Mouse (Mus musculus) kidney, embryonic 14.5 days (tissue): ENCODE data around the gene Htatsf1. TPM values are rescaled to one million over a fixed set of nuclear protein-coding genes. Genes with fewer than 3 reads are reported as not detected.

ENCODE experiments used
- ATAC-seq: fragments of 200-750 bp; cut with Nextera tagmentation; 2 replicates; pipeline ENCODE4 v1.8.0; 2017; ENCODE audit warnings: moderate number of reproducible peaks, mild to moderate bottlenecking, moderate TSS enrichment, moderate library complexity; ENCODE audit not compliant: low FRiP score, low TSS enrichment
- H3K27ac ChIP-seq: fragments of 300-500 bp; sonication (generic); 2 replicates; pipeline ENCODE4 v1.5.1; 2014; ENCODE audit warnings: low read depth, mild to moderate bottlenecking, low read length, moderate library complexity, mixed read lengths
- H3K27me3 ChIP-seq: fragments of 300-500 bp; sonication (generic); 2 replicates; pipeline ENCODE4 v1.6.1; 2014; ENCODE audit warnings: mild to moderate bottlenecking, low read length; ENCODE audit not compliant: control insufficient read depth, insufficient read depth
- H3K36me3 ChIP-seq: fragments of 300-500 bp; sonication (generic); 2 replicates; pipeline ENCODE4 v1.6.1; 2014; ENCODE audit warnings: low read length, mixed read lengths; ENCODE audit not compliant: control insufficient read depth, insufficient read depth
- H3K4me1 ChIP-seq: fragments of 300-500 bp; sonication (generic); 2 replicates; pipeline ENCODE4 v1.6.1; 2014; ENCODE audit warnings: low read length, mixed read lengths; ENCODE audit not compliant: control insufficient read depth, insufficient read depth
- H3K4me2 ChIP-seq: fragments of 300-500 bp; sonication (generic); replicated peaks from 2 replicates; pipeline ENCODE4 v1.6.1; 2014; ENCODE audit warnings: low read depth, mild to moderate bottlenecking, low read length
- H3K4me3 ChIP-seq: fragments of 300-500 bp; sonication (generic); 2 replicates; pipeline ENCODE4 v1.5.1; 2014; ENCODE audit warnings: mild to moderate bottlenecking, low read length
- H3K9ac ChIP-seq: fragments of 300-500 bp; sonication (generic); 2 replicates; pipeline ENCODE4 v1.6.1; 2014; ENCODE audit warnings: low read depth, mild to moderate bottlenecking, low read length, moderate library complexity
- H3K9me3 ChIP-seq: fragments of 300-500 bp; sonication (generic); 2 replicates; pipeline ENCODE4 v1.6.1; 2016; ENCODE audit warnings: low read length; ENCODE audit not compliant: control insufficient read depth
- WGBS: fragments of 180-500 bp; shearing (Covaris S2); extraction: QIAGEN DNeasy Blood & Tissue Kit; methylation state at CpG from one replicate; pipeline ENCODE4 v1.1.7; 2014; 5-methylcytosine and 5-hydroxymethylcytosine counted together
- polyA plus RNA-seq: library from polyadenylated mRNA; unstranded; fragments of >200 nt; fragmentation: Nextera tagmentation; extraction: Ambion mirVana; gene quantifications from 2 replicates; pipeline ENCODE4 v1.2.1, GENCODE M21; 2014

The Htatsf1 gene
- polyA plus RNA-seq, 1 experiment from 2014 or later, result 76.2 TPM

DNA sequence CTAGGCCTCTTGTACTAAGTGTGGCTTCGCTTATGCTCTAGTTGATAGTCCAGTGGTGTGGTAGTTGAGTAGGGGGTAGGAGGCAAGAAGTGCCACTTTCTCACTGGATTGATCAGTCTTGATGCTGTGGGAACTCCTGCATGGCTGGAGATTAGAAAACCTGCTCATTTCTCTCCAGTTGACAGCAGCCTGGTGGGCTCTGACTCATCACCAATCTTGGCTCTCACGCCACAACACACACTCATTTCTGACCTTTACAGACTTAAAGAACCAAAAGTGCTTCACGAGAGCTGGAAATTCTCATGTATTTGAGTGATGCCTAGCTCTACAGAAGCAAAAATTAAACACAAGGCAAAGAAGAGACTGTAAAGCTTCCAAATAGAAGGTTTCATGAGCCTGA is 53.6 kb downstream of the Htatsf1 start:
- Histone ChIP-seq H3K4me2 (no peak overlapping the region), H3K27me3 (no peaks in the 10 kb centered on the region), H3K9me3 (no peaks in the 10 kb centered on the region), H3K4me3 (no peak overlapping the region), H3K36me3 (no peaks in the 10 kb centered on the region), H3K9ac (no peak overlapping the region), H3K4me1 (no peaks in the 10 kb centered on the region), H3K27ac (no peak overlapping the region)
- no peak for ATAC-seq
- WGBS, result 89% methylated on average over 3 of the region's 3 CpGs

Other genes with a start within 250 kb of the Htatsf1 start
- 1.7 and 1.9 TPM in 2 replicates for gene Map7d3, start 231.3 kb upstream of the Htatsf1 start, polyA plus RNA-seq
- 0.09 TPM in 1 of 2 replicates, not detected in the other for gene Adgrg4, start 183.4 kb upstream of the Htatsf1 start, polyA plus RNA-seq
- not detected in 2 replicates for gene Brs3, start 10.5 kb upstream of the Htatsf1 start, polyA plus RNA-seq
- not detected in 2 replicates for gene Vgll1, start 34.5 kb downstream of the Htatsf1 start, polyA plus RNA-seq
- gene Cd40lg, start 158.6 kb downstream of the Htatsf1 start, polyA plus RNA-seq, result not detected in 2 replicates